Mouse (Mus musculus): ENCODE results near the gene Zcchc17.

Gene Zcchc17

DNA sequence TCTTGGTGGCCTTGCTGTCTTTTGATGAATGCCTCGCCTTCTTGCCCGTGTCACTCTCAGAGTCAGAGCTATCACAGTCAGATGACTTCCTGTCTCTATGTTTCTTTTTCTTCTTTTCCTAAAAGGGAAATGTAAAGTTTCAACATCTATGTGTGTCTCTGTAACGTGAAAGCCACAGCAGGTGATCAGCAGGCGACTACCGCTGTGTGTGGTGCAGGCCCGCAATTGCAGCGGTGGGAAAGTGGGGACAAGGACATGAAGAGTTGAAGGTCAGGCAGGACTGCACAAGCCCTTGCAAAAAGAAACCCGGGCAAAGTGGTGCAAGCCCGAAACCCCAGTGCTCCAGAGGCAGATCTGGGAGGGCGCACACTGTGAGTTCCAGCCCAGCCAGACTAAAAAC is 43.1 kb downstream of the Zcchc17 start:
- WGBS, result 73% methylated on average over 10 of the region's 10 CpGs

DNA sequence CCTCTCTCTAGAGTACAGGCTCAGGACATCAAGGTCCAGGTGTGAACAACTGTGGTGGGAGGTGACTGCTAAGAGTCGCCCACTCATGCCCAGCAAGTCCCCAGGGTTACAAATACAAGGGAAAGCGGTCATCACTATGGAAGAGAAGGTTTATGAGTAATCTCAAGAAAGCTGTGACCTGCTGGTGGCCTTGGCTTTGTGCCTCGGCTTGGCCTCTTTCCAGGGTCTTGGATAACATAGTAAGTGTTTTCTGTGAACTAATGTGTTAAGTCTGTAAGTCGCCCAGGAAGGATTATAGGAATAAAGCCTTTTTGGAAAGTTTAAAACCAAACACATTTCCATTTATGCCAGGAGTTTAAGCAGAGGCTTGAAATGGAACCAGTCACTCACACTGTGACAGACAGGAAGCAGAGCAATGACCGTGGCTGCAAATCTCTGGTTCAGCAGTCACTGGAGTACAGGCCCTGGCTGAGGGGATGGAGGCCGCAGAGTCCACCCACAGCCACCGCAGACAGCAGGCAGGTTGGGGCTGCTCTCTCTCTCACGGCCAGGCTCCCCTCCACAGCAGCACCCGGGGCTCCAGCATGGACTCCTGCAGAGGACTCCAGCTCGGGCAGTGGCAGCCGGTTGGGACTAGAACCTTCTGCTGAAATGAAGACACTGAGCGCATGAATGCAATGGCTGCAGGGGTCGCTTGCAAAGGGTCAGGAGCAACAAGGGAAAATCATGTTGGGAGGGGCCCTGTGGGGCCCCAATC is 43.8 kb downstream of the Zcchc17 start:
- 71% methylated on average over 13 of the region's 13 CpGs for WGBS

DNA sequence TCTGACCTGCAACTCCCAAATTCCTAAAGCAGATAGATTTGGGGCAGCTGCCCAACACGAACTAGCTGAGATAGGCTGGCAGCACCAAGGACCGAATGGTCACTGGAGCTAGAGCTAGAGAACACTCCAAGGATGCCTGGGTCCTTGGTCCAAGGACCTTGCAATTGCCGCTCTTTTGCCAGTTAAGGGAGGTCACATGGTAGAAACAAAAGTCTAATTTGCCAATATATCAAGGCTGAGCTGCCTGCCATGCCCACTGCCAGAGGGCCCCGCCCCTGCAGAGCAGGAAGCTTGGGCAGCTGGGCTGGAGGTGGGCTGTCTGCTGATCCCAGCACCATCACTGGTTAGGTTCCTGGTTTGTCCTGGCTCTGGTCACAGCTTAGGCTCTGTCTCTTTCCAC is 46.2 kb downstream of the Zcchc17 start:
- WGBS, result 93% methylated on average over 4 of the region's 4 CpGs

DNA sequence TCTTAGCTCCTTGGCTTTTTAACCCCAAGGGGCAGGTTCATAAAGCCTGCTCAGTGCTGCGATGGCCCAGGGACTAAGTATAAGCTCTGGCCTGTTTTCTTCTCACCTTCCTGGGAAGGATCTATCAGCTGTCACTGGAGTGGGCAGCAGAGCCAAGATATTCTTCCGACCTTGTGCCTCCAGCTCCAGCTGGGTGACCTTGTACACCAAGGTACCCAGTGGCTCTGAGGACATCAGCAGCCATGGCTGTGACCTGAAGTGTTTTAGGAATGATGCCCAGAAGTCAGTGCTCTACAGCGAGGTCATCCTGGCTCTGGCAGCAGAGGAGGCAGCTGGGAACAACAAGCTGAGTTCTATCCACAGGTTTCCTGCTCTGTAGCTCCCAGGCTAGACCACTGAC is 47.2 kb downstream of the Zcchc17 start:
- WGBS, result 79% methylated on average over 3 of the region's 3 CpGs

DNA sequence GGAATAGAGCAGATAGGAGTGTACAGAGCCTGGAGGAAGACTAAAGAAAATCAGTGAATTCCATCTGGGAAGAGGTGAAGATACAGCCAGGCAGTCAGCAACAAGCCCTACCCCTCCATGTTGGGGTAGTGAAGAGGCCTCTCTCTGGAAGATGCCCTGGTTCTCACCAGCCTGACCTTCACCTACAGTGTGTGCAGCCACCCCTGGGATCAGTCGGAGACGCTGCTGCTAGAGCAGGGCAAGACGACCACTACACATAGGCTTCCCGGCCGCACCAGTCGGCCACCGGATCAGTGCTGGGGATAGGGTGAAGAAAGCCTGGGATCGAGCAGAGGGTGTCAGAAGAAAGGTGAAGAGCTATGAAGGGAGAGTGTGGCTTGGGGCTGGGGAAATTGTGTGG is 50.5 kb downstream of the Zcchc17 start:
- WGBS, result 36% methylated on average over 8 of the region's 8 CpGs

DNA sequence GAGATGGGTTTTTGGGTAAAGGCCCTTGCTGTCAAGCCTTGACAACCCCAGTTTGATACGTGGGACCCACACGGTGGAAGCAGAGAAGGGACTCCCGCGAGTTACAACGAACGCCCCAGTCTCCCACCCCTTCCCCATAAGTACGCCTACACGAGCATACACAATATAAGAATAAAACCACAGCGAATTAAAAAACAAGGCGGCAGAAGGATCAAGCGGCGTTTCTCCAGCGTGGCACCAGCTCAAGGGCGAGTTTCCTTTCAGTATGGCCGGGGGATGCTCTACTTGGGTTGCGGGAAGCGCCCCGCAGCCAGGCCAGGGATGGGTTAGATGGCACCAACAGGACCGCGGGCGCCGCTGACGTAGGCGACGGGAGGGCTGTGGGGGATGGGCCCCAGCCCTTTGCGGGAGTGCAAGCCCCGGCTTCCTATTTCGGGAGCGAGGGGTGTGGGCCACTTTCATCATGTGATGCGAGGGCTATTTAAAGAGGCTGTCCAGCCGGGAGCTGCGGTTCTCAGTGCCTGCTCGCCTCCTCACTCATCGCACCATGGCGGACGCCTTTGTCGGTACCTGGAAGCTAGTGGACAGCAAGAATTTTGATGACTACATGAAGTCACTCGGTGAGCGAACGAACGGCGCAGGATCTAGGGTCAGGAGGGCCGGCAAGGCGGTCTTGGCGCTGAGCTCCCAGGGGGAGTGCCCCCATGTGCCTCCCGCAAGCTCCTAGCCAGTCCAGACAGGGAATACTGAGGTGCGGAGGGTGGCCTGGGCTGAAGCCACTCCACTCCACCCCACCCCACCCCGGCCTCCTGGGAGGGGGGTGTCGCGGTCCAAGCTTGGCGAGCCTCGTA is 51.3 kb downstream of the Zcchc17 start, which contains the start of the genes Fabp3 and Gm10570:
Gene Fabp3 (plus strand): TSS at position 365 of the 851 bp plus-strand sequence.
Gene Gm10570 (minus strand): TSS at position 444 of the 851 bp plus-strand sequence.
- under 1% methylated on average over 52 of the region's 52 CpGs for WGBS

DNA sequence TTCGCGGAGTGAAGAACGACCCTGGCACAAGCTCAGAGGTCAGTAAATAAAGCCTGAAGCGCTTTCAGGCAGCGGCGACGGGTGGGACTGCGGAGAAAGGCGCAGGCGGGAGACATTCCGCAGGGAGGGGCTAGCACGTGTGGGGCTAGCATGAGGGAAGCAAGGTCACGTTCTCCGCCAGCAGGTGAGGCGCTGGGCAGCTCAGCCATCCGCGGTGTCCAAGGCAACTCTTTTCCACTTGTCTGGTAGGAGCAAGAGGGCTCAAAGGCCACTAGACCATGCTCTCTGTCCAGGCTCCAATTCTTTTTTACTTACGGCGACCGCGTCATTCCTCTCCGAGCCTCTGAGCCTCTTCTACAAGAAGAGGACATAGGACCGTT is 51.9 kb downstream of the Zcchc17 start:
- WGBS, result 3% methylated on average over 23 of the region's 23 CpGs

DNA sequence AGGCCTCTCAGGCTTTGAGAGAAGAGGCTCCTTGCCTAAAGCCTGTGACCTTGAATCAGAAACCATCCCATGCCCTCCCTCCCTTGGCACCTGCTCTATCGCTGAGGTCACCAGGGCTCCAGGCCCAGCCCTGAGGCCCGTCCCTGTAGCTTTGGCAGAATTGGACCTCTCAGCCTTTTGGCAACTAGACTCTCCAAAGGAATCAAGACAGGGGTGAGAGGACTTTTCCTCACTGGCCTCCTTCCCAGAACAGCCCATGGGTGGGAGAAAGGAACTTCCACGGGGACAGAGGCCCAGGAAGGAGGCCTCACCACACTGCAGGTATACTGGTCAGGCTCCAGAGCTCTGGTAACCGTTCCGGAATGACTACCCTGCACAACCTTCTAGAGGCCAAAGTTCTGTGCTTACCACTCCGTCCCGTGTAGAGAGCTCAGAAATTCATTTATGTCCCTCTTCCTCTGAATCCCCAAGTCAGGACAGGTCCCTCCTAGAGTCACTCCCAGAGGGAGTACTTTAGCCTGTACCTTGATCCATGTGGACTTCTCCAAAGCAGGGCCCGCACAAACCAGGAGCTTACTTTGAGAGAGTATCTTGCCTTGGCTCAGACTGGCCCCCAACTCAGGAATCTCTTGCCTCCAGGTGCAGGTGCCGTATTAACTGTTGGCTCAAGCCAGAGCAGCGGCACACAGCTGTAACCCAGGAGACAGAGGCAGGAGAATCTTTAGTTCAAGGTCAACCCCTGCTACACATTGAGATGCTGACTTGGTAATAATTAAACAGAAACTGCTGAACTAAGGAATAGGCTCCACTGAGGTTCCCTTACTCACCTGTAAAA is 52.7 kb downstream of the Zcchc17 start:
- WGBS, result 85% methylated on average over 10 of the region's 10 CpGs

DNA sequence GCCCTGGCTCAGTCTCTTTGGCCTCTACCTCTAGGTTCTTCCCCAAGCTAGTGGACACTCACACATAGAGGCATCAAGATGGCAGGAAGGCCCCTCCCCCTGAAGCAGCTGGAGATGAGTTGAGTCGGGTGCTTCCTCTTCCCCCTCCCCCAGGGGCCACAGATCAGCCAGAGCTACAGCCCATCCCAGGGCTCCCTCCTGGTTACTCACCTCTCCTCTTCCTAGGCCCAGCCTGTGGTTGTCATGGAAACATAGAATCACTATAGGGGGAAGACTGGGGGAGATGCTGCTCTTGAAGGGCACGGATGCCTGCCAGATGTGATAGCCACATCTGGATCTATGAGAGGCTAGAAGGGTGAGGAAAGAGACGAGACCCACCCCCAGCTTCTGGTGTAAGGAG is 55.0 kb downstream of the Zcchc17 start:
- 39% methylated on average over 3 of the region's 3 CpGs for WGBS

DNA sequence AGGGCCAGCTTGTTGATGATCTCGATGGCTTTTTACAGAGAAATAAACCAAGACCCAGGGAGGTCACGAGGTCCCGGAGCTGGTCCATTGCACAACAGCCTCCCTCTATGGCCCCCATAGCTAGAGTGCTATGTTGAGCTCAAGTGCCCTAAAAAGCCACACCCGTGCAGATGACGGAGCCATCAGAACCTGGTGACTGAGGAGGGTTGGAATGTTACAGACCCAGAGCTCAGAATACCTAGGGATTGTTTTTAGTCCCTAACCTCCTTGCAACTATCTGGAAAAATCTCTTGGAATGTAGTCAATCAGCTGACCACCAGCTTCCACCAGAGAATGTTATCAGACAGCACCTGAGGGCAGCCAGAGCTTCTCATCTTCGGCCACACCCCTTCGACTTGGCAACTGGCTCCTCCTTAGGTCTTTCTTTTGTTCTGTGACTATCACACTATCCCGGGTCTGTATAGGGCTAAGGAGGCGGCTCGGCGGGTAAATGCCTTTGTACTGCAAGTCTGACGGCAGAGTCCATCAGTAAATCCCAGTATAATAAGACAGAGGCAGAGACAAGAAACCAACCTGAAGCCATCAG is 57.4 kb downstream of the Zcchc17 start:
- 72% methylated on average over 12 of the region's 12 CpGs for WGBS

DNA sequence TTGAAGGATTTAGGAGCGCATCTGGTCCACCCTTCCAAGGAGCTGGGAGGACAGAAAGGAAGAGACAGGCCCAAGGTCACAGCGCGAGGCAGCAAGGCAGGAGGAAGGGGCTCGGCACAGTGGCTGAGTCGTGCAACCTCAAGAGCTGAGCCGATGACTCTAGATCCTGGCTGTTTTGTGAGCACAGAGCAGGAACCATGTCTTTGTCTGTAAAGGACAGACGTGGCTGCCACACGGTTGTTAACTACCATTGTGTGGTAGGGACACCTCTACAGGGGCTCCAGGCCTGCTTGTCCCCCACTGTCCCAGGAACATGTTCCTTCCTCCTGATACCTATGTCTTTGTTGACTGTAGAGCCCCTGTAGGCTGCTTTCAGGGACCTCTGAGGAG is 60.1 kb downstream of the Zcchc17 start:
- 85% methylated on average over 8 of the region's 8 CpGs for WGBS

DNA sequence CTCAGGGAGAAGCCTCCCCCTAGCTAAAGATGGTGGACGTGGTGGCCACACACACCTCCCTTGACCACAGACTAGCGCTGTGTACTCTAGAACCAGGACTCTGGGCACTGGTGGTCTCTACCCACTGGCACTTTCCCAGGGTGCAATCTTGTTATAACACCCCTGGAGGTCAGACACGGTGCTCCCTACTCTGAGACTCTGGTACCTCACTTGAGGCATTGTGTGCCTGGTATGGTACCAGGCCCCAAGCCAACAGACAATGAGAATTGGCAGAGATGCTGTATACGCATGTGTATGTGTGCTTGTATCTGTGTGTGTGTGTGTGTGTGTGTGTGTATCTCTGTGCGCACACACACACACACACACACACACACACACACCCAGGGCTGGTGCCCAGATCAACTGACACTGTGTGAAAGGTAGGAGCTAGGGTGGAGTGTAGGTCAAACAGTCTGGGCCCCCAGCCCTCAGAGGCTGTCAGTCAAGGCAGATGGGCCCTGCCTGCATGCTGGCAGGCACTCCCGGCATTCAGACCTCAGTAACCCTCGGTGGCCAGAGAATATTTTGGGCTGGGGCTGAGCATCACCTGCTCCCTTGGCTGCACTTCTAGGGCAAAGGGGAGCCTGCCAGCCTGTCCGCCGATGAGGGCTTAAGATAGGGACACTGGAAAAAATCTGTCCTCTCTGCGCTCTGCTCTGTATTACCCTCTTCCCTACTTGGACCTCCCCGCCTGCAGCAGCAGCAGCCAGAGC is 60.7 kb downstream of the Zcchc17 start:
- 81% methylated on average over 11 of the region's 11 CpGs for WGBS

DNA sequence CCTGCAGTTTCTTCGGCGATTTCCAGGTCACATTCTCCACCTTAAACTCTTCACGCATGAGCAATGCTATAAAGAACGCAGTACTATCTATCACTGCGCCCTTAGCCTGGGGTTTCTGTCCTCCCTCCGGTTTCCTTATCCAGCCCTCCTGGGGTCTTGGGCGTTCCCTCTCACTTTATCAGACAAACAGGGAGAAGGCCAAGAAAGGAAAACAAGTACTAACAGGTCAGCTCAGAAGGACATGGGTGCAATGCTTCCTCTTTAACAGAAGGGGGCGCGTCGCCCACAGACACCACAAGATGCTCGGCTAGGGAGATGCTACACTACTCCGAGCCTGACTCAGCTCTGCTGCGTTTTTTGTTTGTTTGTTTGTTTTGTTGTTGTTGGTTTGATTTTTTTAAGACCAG is 62.6 kb downstream of the Zcchc17 start:
- 25% methylated on average over 13 of the region's 13 CpGs for WGBS

DNA sequence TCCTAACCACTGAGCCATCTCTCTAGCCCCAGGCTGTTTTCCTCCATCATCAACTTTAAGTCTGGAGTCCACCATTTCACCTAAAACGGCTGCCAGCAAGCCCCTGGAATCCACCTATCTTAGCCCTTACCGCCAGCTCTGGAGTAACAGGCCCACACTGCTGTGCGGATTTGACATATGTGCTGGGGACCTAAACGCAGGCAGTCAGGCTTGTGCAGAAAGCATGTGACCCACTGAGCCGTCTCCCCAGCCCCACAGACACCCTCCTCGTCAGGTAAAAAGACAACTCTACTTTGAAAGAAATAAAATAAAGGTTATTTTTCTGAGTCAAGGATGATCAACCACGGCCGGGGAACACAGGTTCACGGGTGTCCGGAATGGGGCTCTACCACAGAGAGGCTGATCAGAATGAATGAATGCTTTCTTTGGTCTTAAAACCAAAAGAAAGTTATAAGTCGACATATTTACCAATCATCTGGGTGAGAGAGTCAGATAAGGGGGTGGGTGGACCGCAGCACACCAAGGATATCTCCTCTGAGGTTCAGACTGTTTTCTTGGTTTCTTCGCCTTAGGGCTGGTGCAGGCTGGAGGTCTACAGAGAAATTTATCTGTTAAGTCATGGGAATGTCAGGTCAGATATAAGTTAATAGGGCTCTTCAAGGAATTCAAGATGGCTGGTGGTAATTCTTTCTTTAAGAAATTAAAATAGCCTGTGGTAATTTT is 63.3 kb downstream of the Zcchc17 start:
- 91% methylated on average over 13 of the region's 13 CpGs for WGBS

DNA sequence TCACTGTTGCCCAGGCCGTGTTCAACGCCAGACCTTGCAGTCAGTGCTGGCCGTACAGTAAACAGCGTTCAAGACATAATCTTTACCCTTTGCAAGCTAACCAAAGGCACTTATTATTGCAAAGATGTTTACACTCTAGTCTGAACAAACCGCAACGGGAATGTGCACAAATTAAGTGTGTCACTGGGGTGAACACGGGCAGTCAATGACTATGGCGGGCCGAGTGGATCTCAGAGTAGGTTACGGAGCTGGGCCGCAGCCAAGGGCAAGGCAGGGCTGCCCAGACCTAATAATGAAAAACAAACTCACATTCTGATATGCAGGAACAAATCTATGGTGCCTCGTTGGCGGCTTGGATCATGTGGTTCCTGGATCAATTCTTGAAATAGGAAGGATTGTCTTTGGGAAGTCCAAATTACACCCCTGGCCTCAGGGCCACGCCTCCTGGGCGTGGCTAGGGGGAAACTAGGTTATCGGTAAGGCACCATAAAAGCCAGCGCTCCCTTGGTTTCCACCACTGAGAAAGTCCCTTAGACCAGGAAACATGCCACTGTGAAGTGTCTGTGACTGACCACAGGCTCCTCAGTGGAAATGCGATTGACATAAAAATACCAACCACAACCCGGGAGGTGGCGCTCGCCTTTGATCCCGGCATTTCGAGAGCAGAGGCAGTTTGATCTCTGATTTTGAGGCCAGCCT is 64.5 kb downstream of the Zcchc17 start:
- WGBS, result 59% methylated on average over 23 of the region's 23 CpGs

DNA sequence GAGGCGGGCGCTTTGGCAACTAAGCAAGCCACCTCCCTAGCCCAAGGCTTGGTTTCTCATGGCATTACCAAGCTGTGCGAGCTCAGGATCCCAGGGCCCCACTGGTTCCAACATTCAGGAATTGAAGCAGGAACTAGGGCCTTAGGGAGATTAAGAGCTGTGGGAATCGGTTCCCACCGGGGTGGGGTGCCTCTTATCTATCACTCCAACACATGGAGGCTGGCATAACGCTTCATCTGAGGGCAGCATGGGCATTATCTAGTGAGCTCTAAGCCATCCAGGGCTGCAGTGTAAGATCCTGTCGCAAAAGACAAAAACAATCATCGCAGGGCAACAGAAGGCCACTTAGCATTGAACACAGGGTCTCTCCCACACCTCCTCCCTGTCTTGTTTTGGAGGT is 65.2 kb downstream of the Zcchc17 start:
- 91% methylated on average over 8 of the region's 8 CpGs for WGBS

DNA sequence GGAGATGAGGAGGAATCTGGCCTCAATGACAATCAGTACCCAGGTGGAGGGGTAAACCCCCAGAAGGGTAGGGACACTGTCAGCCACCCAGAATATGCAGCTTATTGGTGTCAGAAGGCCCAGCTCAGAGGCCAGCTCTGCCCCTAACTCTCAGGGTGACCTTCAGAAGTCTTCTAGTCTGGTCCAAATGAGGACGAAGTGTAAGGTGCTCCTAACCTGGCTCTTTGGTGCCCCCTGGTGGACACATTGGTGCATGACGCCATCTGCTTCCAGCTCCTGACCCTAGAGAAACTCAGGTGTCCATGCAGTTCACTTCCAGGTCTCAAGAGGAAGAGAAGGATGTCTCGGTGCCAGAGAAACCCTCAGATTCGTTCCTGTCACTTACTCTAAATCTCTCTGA is 67.5 kb downstream of the Zcchc17 start:
- WGBS, result 10% methylated on average over 4 of the region's 4 CpGs

DNA sequence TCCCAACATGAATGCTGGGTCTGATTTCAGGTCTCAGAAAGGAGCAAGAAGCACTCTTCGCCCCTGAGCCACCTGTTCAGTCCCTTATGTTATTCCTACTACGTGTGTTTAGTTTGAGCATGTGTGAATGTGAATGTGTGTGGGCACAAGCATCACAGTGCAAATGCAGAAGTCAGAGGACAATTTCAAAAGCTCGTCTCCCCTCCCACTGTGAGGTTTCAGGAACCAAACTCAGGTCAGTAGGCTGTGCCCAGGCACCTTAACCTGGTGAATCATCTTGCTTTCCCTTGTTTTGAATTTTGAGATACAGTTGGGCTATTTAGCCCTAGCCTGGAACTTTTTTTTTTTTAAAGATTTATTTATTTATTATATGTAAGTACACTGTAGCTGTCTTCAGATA is 69.9 kb downstream of the Zcchc17 start:
- WGBS, result 63% methylated on average over 3 of the region's 3 CpGs

DNA sequence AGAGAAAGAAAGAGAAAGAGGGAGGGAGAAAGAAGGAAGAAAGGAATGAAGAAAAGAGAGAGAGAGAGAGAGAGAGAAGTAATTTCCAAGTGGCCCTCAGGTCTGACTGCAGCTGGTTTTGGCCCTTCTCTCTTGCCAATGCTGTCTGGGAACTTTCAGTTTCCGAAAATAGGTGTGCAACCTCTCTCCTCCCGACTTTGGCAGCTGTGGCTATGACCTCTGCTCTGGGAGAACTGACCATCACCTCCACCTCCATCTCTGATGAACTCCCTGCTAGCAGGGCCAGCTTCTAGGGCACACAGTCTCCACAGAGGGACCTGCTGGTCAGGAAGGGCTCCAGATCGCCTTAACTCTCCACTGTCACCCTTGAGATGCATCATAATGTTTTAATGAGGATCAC is 73.2 kb downstream of the Zcchc17 start:
- whole genome bisulfite sequencing, result 66% methylated on average over 3 of the region's 3 CpGs

DNA sequence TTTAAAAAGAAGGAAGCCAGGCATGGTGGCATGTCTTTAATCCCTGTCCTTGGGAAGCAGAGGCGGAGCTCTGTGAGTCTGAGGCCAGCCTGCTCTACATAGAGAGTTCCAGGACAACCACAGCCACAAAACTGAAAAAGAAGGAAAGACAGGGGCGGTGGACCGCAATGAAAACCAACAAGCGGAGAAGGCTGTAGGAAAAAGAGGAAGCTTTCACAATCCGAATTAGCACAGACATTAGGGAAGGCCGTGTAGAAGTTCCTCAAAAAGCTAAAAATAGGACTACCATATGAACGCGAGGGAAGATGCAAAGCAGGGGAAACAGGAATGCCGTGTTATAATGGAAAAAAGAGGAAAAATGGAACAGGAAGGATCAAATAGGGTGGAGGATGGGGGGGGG is 75.9 kb downstream of the Zcchc17 start:
- 51% methylated on average over 9 of the region's 9 CpGs for WGBS

Data from cerebral cortex, adult 2 months (tissue).